Mouse (Mus musculus): ENCODE results near the gene Map3k5. TPM values are rescaled to one million over a fixed set of nuclear protein-coding genes. Genes with fewer than 3 reads are reported as not detected.

The Map3k5 gene
- 1.2 and 1.7 TPM in 2 replicates for polyA plus RNA-seq (2015; fragmentation: Nextera tagmentation; extraction: Ambion mirVana)

DNA sequence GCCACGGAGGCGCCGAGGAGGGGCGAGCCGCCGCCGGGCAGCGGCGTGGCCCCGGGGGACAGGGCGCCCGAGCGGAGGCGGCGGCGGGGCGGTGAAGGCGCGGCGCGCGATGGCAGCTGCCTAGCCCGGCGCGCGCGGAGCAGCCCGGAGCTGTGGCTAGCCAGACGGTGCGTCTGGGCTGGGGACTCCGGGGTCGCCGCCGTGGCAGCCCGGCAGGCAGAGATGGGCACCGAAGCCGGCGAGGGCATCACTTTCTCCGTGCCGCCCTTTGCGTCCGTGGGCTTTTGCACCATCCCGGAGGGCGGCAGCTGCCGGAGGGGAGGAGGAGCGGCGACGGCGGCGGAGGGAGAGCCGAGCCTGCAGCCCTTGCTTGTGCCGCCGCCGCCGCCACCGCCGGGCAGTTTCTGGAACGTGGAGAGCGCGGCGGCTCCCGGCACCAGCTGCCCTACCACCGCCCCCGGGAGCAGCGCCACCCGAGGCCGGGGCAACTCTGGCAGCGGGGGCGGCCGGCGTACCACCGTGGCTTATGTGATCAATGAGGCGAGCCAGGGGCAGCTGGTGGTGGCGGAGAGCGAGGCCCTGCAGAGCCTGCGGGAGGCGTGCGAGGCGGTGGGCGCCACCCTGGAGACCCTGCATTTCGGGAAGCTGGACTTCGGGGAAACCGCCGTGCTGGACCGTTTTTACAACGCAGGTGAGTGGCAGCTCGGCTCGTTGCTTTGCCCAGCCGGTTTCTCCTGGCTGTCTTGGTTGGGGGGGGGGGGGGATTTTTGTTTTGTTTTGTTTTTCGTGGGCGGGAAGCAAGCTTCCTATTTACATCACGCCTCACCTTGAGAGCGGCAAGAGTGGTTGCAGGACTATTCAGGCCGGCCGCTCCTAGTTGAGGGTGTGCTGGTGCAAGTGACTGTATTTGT is at the start of gene Map3k5:
Gene Map3k5, plus strand, starts transcription at position 89 of the 911 bp plus-strand sequence.
- H3K36me3 ChIP-seq (ENCODE audit: control insufficient read depth, insufficient read depth, low read length), result no peaks in the 10 kb centered on the region
- peak within 1 kb of the TSS; percentile 98 for H3K4me2 ChIP-seq (ENCODE audit: low read depth, low read length)
- ATAC-seq (ENCODE audit: low read depth), result peak; percentile 76
- H3K9ac ChIP-seq (ENCODE audit: low read length), result peak within 1 kb of the TSS; percentile 79
- under 1% methylated on average over 51 of the region's 95 CpGs for WGBS
- H3K27ac ChIP-seq (ENCODE audit: low read length), result peak within 1 kb of the TSS; percentile 84
- peaks cover 14% of the 10 kb centered on the region for H3K4me1 ChIP-seq (replicated peaks; ENCODE audit: control insufficient read depth, insufficient read depth, low read length)
- peaks cover 3% of the 10 kb centered on the region; the same call in 1 of the 2 replicates for H3K27me3 ChIP-seq (ENCODE audit: control insufficient read depth, insufficient read depth, low read depth, low read length)
- H3K9me3 ChIP-seq (ENCODE audit: control insufficient read depth, low read length), result no peaks in the 10 kb centered on the region
- peak within 1 kb of the TSS; percentile 79 for H3K4me3 ChIP-seq (ENCODE audit: low read length)

DNA sequence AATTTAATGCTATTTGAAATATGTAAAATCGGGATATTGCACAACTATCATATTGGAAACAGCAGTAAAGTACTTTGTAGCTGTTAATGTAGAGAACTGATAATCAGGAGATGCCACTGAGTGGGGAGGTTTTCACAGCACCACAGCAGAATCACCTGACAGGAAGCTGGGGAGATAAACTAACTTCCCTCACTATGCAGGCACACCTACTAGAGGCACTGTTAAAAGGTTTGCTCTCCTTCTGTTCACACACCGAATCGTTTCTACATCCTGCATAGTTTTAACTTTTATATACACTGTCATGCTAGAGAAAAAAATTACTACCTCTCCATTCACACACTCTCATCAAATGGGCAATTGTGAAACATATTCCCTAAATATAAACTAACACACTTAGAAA is 48.0 kb upstream of the Map3k5 start:
- Histone ChIP-seq H3K27me3 (ENCODE audit: control insufficient read depth, insufficient read depth, low read depth, low read length) (no peaks in the 10 kb centered on the region), H3K9ac (ENCODE audit: low read length) (no peak overlapping the region), H3K4me3 (ENCODE audit: low read length) (no peak overlapping the region), H3K9me3 (ENCODE audit: control insufficient read depth, low read length) (no peaks in the 10 kb centered on the region), H3K27ac (ENCODE audit: low read length) (no peak overlapping the region), H3K4me1 (replicated peaks; ENCODE audit: control insufficient read depth, insufficient read depth, low read length) (no peaks in the 10 kb centered on the region), H3K36me3 (ENCODE audit: control insufficient read depth, insufficient read depth, low read length) (peaks cover 3% of the 10 kb centered on the region; the same call in 1 of the 2 replicates), H3K4me2 (ENCODE audit: low read depth, low read length) (no peak overlapping the region)
- 68% methylated on average over 3 of the region's 3 CpGs for WGBS
- no peak for ATAC-seq (ENCODE audit: low read depth)

DNA sequence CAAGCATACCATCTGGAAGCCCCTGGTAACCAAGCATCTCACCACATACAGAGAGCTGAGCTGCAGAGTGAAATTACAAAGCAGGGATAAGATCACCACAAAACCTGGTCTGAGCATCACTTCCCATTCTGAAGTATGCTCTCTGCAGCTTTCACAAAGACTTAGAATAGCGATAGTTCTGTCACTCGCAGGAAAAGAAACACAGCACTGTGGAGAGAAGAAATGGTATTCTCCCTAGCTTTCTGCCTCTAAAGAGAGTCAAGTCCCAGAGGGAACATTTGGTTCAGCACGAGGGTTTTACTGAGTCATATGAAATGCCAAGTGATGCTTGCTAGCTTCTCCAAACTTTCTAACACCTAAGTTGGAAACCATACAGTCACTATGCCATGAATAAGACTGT is 44.4 kb upstream of the Map3k5 start:
- Histone ChIP-seq H3K4me2 (ENCODE audit: low read depth, low read length) (no peak overlapping the region), H3K4me3 (ENCODE audit: low read length) (no peak overlapping the region), H3K4me1 (replicated peaks; ENCODE audit: control insufficient read depth, insufficient read depth, low read length) (no peaks in the 10 kb centered on the region), H3K9ac (ENCODE audit: low read length) (no peak overlapping the region), H3K36me3 (ENCODE audit: control insufficient read depth, insufficient read depth, low read length) (0 out of 2 replicates have a peak, but pooled peaks cover 3% of the 10 kb centered on the region), H3K27me3 (ENCODE audit: control insufficient read depth, insufficient read depth, low read depth, low read length) (no peaks in the 10 kb centered on the region), H3K27ac (ENCODE audit: low read length) (no peak overlapping the region), H3K9me3 (ENCODE audit: control insufficient read depth, low read length) (no peaks in the 10 kb centered on the region)
- ATAC-seq (ENCODE audit: low read depth), result no peak
- WGBS, result 86% methylated on average over 3 of the region's 3 CpGs

DNA sequence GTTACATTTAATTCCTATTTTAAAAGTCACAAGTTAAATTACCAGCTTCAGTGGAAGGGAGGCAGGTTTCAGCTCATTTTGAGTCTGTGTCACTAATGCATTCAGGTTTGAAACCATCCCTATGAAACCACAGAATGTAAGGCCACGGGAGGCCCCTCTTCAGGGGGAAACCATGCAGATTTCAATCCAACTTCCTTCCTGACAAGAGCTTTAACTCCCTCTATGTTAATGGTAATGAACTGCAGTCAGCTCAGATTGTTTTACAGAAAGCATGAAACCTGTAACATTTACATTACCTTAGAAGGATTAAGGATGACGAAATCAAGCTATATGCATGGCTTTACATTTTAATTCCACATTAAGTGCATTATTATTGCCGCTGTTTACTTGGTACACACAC is 42.6 kb upstream of the Map3k5 start:
- H3K4me2 ChIP-seq (ENCODE audit: low read depth, low read length), result no peak overlapping the region
- no peaks in the 10 kb centered on the region for H3K27me3 ChIP-seq (ENCODE audit: control insufficient read depth, insufficient read depth, low read depth, low read length)
- no peak overlapping the region for H3K4me3 ChIP-seq (ENCODE audit: low read length)
- WGBS, result 69% methylated on average over 3 of the region's 3 CpGs
- no peak overlapping the region for H3K27ac ChIP-seq (ENCODE audit: low read length)
- H3K9ac ChIP-seq (ENCODE audit: low read length), result no peak overlapping the region
- 0 out of 2 replicates have a peak, but pooled peaks cover 3% of the 10 kb centered on the region for H3K36me3 ChIP-seq (ENCODE audit: control insufficient read depth, insufficient read depth, low read length)
- no peaks in the 10 kb centered on the region for H3K4me1 ChIP-seq (replicated peaks; ENCODE audit: control insufficient read depth, insufficient read depth, low read length)
- ATAC-seq (ENCODE audit: low read depth), result no peak
- no peaks in the 10 kb centered on the region for H3K9me3 ChIP-seq (ENCODE audit: control insufficient read depth, low read length)

DNA sequence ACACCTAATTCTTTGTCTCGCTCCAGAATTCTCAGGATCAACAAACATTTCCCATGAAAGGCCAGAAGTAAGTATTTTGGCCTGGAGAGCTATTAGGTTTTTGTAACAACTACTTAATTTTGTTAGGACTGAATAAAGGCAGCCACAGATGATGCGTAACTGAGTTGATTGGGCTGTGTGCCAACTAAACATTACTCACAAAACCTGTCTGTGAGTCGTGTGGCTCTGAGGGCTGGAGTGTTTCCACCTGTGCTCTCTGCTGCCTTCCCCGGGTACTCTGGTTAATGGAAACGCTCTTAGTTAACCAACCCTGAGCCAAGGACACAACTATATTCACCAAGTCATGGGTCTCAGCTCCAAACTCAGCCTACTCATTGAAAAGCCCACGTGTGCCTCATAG is 41.1 kb upstream of the Map3k5 start:
- no peaks in the 10 kb centered on the region for H3K27me3 ChIP-seq (ENCODE audit: control insufficient read depth, insufficient read depth, low read depth, low read length)
- H3K9me3 ChIP-seq (ENCODE audit: control insufficient read depth, low read length), result no peaks in the 10 kb centered on the region
- 43% methylated on average over 6 of the region's 6 CpGs for WGBS
- no peak overlapping the region for H3K4me3 ChIP-seq (ENCODE audit: low read length)
- H3K27ac ChIP-seq (ENCODE audit: low read length), result no peak overlapping the region
- no peak overlapping the region for H3K4me2 ChIP-seq (ENCODE audit: low read depth, low read length)
- no peaks in the 10 kb centered on the region for H3K4me1 ChIP-seq (replicated peaks; ENCODE audit: control insufficient read depth, insufficient read depth, low read length)
- H3K36me3 ChIP-seq (ENCODE audit: control insufficient read depth, insufficient read depth, low read length), result 0 out of 2 replicates have a peak, but pooled peaks cover 3% of the 10 kb centered on the region
- ATAC-seq (ENCODE audit: low read depth), result peak; percentile 28; the same call in 1 of the 2 replicates
- no peak overlapping the region for H3K9ac ChIP-seq (ENCODE audit: low read length)

DNA sequence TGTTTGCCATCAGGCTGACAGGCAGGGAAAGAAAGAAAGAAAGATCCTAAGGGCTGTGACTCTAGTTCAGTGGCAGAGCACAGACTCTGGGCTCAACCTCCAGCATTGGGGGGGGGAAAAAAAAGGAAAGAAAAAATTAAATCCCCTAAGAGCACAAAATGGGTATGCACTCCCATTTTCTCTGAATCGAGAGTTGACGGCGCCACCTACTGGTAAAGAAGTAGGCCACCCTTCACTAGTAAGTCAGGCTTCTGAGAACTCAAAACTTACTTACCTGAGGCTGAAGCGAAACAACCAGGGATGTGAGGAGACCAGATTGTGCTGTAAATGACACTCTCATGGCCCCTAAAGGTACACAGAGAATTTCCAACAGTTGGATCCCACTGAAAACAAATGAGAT is 40.3 kb upstream of the Map3k5 start:
- H3K27me3 ChIP-seq (ENCODE audit: control insufficient read depth, insufficient read depth, low read depth, low read length), result no peaks in the 10 kb centered on the region
- 0 out of 2 replicates have a peak, but pooled peaks cover 3% of the 10 kb centered on the region for H3K36me3 ChIP-seq (ENCODE audit: control insufficient read depth, insufficient read depth, low read length)
- H3K4me1 ChIP-seq (replicated peaks; ENCODE audit: control insufficient read depth, insufficient read depth, low read length), result no peaks in the 10 kb centered on the region
- no peak overlapping the region for H3K9ac ChIP-seq (ENCODE audit: low read length)
- no peak overlapping the region for H3K4me2 ChIP-seq (ENCODE audit: low read depth, low read length)
- H3K9me3 ChIP-seq (ENCODE audit: control insufficient read depth, low read length), result no peaks in the 10 kb centered on the region
- 21% methylated on average over 4 of the region's 4 CpGs for WGBS
- no peak overlapping the region for H3K4me3 ChIP-seq (ENCODE audit: low read length)
- no peak overlapping the region for H3K27ac ChIP-seq (ENCODE audit: low read length)
- no peak for ATAC-seq (ENCODE audit: low read depth)

DNA sequence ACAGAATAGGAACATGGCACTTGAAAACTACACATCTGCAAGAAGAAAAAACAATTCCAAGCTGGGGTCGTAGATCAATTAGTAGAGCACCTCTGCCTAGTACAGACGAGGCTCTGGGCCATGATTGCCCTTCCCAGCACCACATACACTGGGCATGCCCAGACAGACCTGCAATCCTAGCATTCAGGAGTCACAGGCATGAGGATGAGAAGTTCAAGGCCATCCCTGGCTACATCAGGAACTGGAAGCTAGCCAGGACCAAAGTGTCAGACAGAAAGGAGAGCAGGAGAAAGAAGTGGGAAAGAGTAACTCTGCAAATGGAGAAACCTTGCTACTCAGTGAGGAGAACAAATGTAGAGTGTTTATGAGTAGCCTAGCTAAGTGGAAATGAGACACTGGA is 34.1 kb upstream of the Map3k5 start:
- no peak overlapping the region for H3K4me3 ChIP-seq (ENCODE audit: low read length)
- H3K9ac ChIP-seq (ENCODE audit: low read length), result no peak overlapping the region
- no peaks in the 10 kb centered on the region for H3K36me3 ChIP-seq (ENCODE audit: control insufficient read depth, insufficient read depth, low read length)
- no peak overlapping the region for H3K27ac ChIP-seq (ENCODE audit: low read length)
- H3K9me3 ChIP-seq (ENCODE audit: control insufficient read depth, low read length), result no peaks in the 10 kb centered on the region
- 58% methylated on average over 2 of the region's 2 CpGs for WGBS
- H3K4me1 ChIP-seq (replicated peaks; ENCODE audit: control insufficient read depth, insufficient read depth, low read length), result no peaks in the 10 kb centered on the region
- no peak for ATAC-seq (ENCODE audit: low read depth)
- H3K4me2 ChIP-seq (ENCODE audit: low read depth, low read length), result no peak overlapping the region
- no peaks in the 10 kb centered on the region for H3K27me3 ChIP-seq (ENCODE audit: control insufficient read depth, insufficient read depth, low read depth, low read length)

DNA sequence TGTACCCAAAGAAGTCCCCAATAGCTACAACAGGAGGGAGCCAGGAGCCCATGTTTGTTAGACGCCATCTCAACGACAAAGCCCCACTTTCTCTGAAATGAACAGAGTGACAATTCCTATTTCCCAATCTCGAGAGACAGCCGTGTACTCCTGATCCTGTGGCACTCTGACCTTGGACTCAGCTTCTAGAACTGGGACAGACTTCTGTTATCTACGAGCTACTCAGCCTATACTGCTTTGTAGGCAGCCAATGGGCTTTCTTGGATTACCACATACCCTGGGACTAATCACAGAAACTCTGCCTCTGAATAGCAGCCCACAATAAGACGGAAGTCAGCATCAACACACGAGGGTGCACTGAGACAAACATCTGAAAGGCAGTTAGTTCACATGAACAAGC is 32.3 kb upstream of the Map3k5 start:
- Histone ChIP-seq H3K9me3 (ENCODE audit: control insufficient read depth, low read length) (no peaks in the 10 kb centered on the region), H3K36me3 (ENCODE audit: control insufficient read depth, insufficient read depth, low read length) (no peaks in the 10 kb centered on the region), H3K9ac (ENCODE audit: low read length) (no peak overlapping the region), H3K4me3 (ENCODE audit: low read length) (no peak overlapping the region), H3K27me3 (ENCODE audit: control insufficient read depth, insufficient read depth, low read depth, low read length) (no peaks in the 10 kb centered on the region), H3K4me2 (ENCODE audit: low read depth, low read length) (no peak overlapping the region), H3K4me1 (replicated peaks; ENCODE audit: control insufficient read depth, insufficient read depth, low read length) (no peaks in the 10 kb centered on the region), H3K27ac (ENCODE audit: low read length) (no peak overlapping the region)
- no peak for ATAC-seq (ENCODE audit: low read depth)
- WGBS, result 81% methylated on average over 7 of the region's 7 CpGs

DNA sequence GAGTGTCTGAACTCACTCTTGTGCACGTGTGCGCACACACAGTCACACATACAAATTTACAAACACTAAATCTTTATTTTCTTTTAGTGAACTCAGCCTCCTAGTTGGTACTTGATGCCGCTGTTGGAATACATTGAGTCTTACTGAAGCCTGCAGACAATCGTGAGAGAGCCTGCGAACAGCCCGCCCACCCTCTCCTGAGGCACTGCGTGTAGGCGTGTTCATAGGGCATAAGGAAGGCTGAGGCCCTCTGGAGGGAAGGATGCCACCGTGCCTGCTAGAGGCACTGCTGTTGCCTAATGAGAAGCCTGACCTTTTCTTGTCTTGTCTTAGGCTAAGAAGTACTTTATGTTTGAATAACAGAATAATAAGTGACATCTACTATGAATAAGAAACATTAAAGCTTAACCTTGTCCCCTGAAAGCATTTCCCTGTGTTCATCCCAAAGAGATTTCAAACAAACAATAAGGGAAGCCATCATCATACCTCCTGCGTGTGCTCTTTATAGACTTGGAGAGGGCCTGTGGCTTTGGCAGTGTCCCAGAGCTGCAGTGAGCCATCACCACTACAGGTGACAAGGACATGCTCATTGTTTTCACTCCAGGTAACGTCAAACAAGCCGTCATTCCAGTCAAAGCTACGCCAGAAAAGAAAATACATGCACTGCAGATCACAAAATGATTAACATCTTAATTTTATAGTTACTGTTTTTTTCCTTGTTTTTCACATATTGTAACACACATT is 30.0 kb upstream of the Map3k5 start:
- H3K9me3 ChIP-seq (ENCODE audit: control insufficient read depth, low read length), result no peaks in the 10 kb centered on the region
- no peak for ATAC-seq (ENCODE audit: low read depth)
- H3K36me3 ChIP-seq (ENCODE audit: control insufficient read depth, insufficient read depth, low read length), result no peaks in the 10 kb centered on the region
- no peak overlapping the region for H3K4me2 ChIP-seq (ENCODE audit: low read depth, low read length)
- no peaks in the 10 kb centered on the region for H3K4me1 ChIP-seq (replicated peaks; ENCODE audit: control insufficient read depth, insufficient read depth, low read length)
- no peaks in the 10 kb centered on the region for H3K27me3 ChIP-seq (ENCODE audit: control insufficient read depth, insufficient read depth, low read depth, low read length)
- H3K27ac ChIP-seq (ENCODE audit: low read length), result no peak overlapping the region
- no peak overlapping the region for H3K4me3 ChIP-seq (ENCODE audit: low read length)
- H3K9ac ChIP-seq (ENCODE audit: low read length), result no peak overlapping the region
- WGBS, result 80% methylated on average over 13 of the region's 13 CpGs

All from lung, embryonic 16.5 days (tissue).